Mouse (Mus musculus) stomach, embryonic 14.5 days (tissue): ENCODE measurements around the gene Rhcg. TPM values are rescaled to one million over a fixed set of nuclear protein-coding genes. Genes with fewer than 3 reads are reported as not detected.
A peak's percentile ranks its signal among the peaks of the same experiment; 100 is the strongest.

Experiments used
- ATAC-seq: fragments of 200-750 bp; cut with Nextera tagmentation; 2 replicates; pipeline ENCODE4 v1.8.0; 2017; ENCODE audit warnings: low read depth, moderate TSS enrichment; ENCODE audit not compliant: insufficient number of reproducible peaks, insufficient read depth, low FRiP score
- H3K27ac ChIP-seq: fragments of 300-500 bp; sonication (generic); 2 replicates; pipeline ENCODE4 v1.5.1; 2014; ENCODE audit warnings: mild to moderate bottlenecking, low read length, moderate library complexity, mixed read lengths
- H3K27me3 ChIP-seq: fragments of 300-500 bp; sonication (generic); 2 replicates; pipeline ENCODE4 v1.6.1; 2014; ENCODE audit warnings: low read length, control low read depth, mixed read lengths; ENCODE audit not compliant: control insufficient read depth, insufficient read depth
- H3K36me3 ChIP-seq: fragments of 300-500 bp; sonication (generic); 2 replicates; pipeline ENCODE4 v1.6.1; 2014; ENCODE audit warnings: mild to moderate bottlenecking, control low read depth, low read length, moderate library complexity, mixed read lengths; ENCODE audit not compliant: control insufficient read depth, insufficient read depth
- H3K4me1 ChIP-seq: fragments of 300-500 bp; sonication (generic); 2 replicates; pipeline ENCODE4 v1.6.1; 2014; ENCODE audit warnings: low read length, control low read depth, mixed read lengths; ENCODE audit not compliant: control insufficient read depth, insufficient read depth
- H3K4me2 ChIP-seq: fragments of 300-500 bp; sonication (generic); replicated peaks from 2 replicates; pipeline ENCODE4 v1.6.1; 2014; ENCODE audit warnings: low read depth, low read length, control low read depth
- H3K4me3 ChIP-seq: fragments of 300-500 bp; sonication (generic); 2 replicates; pipeline ENCODE4 v1.5.1; 2014; ENCODE audit warnings: low read depth, low read length, control low read depth
- H3K9ac ChIP-seq: fragments of 300-500 bp; sonication (generic); replicated peaks from 2 replicates; pipeline ENCODE4 v1.6.1; 2014; ENCODE audit warnings: low read depth, mild to moderate bottlenecking, control low read depth, low read length, moderate library complexity, mixed read lengths
- H3K9me3 ChIP-seq: fragments of 300-500 bp; sonication (generic); 2 replicates; pipeline ENCODE4 v1.6.1; 2016; ENCODE audit warnings: low read depth, low read length, control low read depth; ENCODE audit not compliant: control insufficient read depth
- WGBS: fragments of 180-500 bp; shearing (Covaris S2); extraction: QIAGEN DNeasy Blood & Tissue Kit; methylation state at CpG from one replicate; pipeline ENCODE4 v1.1.7; 2014; 5-methylcytosine and 5-hydroxymethylcytosine counted together
- polyA plus RNA-seq: library from polyadenylated mRNA; unstranded; fragments of >200 nt; fragmentation: Nextera tagmentation; extraction: Ambion mirVana; gene quantifications from 2 replicates; pipeline ENCODE4 v1.2.1, GENCODE M21; 2014

Gene Rhcg
- polyA plus RNA-seq, 1 experiment from 2014 or later: not detected

DNA sequence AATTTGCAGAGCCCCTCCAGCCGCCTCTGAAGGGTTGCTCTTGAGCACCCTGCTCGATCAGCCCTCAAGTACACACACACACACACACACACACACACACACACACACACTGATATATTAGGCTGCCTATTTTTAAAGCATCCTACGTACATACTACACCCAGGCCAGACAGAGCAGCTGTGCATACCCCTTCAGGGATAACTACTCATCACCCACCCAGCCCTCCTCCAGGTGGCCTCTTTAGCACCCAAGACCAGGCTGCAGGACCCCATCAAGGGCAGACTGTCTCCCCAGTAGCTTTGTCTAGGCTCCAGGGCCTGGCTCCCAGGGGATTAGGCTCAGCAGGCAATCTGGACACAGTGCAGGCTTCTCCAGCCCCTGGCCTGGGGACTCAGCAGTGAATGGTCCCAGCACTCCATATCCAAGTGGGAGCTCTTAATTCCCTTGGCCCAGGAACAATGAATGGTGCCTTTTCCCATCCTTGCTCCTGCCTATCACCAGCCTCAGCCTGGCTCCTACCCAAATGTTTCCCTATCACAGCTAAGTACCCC, 26.8 kb downstream of the Rhcg start:
- H3K27me3 ChIP-seq: peaks cover 59% of the 10 kb centered on the region
- ATAC-seq: no peak
- H3K4me3 ChIP-seq: no peak overlapping the region
- no peak overlapping the region for H3K4me2 ChIP-seq
- H3K27ac ChIP-seq: no peak overlapping the region
- H3K36me3 ChIP-seq: no peaks in the 10 kb centered on the region
- no peaks in the 10 kb centered on the region; the same call in 1 of the 2 replicates for H3K4me1 ChIP-seq
- WGBS: 20% methylated on average over 3 of the region's 3 CpGs
- no peak overlapping the region for H3K9ac ChIP-seq
- H3K9me3 ChIP-seq: no peaks in the 10 kb centered on the region; the same call in 1 of the 2 replicates

DNA sequence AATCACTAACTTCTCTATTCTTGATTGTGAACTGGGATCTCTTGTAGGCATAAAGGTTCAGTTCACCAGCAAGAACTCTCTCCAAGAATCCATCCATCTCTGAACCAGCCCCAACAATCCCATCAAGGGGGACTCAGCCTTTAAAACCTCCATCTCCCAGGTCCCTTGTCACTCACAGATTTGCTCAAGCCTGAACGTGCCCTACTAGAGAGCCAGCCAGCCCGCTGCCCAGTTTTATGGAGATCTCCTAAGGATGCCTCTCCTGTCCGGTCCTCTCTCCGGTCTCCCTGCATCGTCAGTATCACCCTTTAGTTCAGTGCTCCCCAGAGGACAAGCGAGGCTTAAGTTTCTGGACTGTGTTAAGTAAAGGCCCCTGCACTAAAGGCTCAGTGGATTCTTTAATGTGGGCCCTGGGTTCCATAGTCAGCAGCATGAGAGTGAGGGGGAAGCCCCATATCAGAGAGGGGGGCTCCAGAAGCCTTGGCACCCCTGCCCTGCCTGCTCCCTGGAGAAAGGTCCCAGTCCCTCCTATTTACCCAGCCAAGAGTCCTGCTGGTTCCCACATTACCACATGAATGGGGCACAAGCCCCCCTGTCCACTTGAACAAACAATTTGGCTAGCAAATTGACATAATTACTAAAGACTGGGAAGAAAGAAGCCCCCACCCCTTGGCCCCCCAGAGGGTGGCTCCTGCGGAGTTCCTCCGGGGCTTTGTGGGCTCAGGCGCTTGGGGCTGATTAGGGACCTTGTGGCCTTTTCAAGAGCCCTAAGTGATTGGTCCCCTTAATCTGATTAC, 27.5 kb downstream of the Rhcg start:
- H3K4me1 ChIP-seq: no peaks in the 10 kb centered on the region; the same call in 1 of the 2 replicates
- no peak for ATAC-seq
- no peaks in the 10 kb centered on the region for H3K36me3 ChIP-seq
- WGBS: 15% methylated on average over 9 of the region's 9 CpGs
- no peak overlapping the region for H3K4me3 ChIP-seq
- H3K4me2 ChIP-seq: no peak overlapping the region
- peaks cover 58% of the 10 kb centered on the region for H3K27me3 ChIP-seq
- H3K27ac ChIP-seq: no peak overlapping the region
- no peaks in the 10 kb centered on the region; the same call in 1 of the 2 replicates for H3K9me3 ChIP-seq
- no peak overlapping the region for H3K9ac ChIP-seq

DNA sequence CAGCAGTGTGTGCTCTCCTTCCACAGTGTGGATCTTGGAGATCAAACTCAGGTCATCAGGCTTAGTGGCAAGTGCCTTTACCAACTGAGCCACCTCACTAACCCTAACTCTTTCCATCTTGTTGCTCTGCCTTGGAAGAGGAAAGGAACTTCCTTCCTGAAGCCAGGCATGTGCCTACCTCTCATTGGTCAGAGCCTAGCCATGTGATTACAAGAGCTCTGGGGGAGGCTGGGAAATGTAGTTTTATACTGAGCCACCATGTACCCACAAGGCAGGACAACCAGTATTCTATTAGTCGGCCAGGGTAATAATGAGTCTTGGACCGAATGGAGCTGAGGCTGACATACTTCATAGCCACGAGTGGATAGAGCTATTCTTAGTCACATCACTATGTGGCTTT, 29.2 kb downstream of the Rhcg start:
- H3K9me3 ChIP-seq: no peaks in the 10 kb centered on the region; the same call in 1 of the 2 replicates
- H3K27ac ChIP-seq: no peak overlapping the region
- no peak for ATAC-seq
- no peak overlapping the region for H3K4me2 ChIP-seq
- H3K4me3 ChIP-seq: no peak overlapping the region
- 84% methylated on average over 3 of the region's 3 CpGs for WGBS
- no peaks in the 10 kb centered on the region; the same call in 1 of the 2 replicates for H3K4me1 ChIP-seq
- no peak overlapping the region for H3K9ac ChIP-seq
- H3K36me3 ChIP-seq: no peaks in the 10 kb centered on the region
- H3K27me3 ChIP-seq: peaks cover 41% of the 10 kb centered on the region

DNA sequence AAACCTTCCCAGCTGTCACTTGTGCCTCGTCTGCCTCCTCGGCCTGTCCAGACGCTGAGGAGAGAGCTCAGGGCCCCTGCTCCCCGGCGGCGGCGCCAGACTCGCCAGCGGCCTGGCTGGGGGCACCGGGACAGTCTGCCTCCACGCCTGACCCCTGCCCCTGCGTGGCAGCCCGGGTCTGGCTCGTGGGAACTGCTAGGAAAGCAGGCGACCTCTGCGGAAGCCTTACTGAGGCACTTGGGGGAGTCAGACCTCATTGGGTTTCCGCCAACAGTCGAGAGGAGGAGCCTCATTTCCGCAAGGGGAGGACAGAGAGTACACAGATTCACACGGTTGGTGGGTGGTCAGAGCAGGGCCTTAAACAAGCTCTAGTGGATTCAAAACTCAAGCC, 38.6 kb downstream of the Rhcg start:
- no peaks in the 10 kb centered on the region for H3K9me3 ChIP-seq
- H3K27ac ChIP-seq: peak overlapping the region; percentile 29; the same call in 1 of the 2 replicates
- peak; percentile 44; the same call in 1 of the 2 replicates for ATAC-seq
- H3K4me1 ChIP-seq: peaks cover 5% of the 10 kb centered on the region; the same call in 1 of the 2 replicates
- peak overlapping the region; percentile 14; the same call in 1 of the 2 replicates for H3K4me3 ChIP-seq
- WGBS: under 1% methylated on average over 20 of the region's 20 CpGs
- peak overlapping the region; percentile 45 for H3K4me2 ChIP-seq
- H3K9ac ChIP-seq: 0 out of 2 replicates have a peak overlapping the region, but pooled peaks have one; percentile 18
- H3K27me3 ChIP-seq: no peaks in the 10 kb centered on the region
- no peaks in the 10 kb centered on the region for H3K36me3 ChIP-seq

DNA sequence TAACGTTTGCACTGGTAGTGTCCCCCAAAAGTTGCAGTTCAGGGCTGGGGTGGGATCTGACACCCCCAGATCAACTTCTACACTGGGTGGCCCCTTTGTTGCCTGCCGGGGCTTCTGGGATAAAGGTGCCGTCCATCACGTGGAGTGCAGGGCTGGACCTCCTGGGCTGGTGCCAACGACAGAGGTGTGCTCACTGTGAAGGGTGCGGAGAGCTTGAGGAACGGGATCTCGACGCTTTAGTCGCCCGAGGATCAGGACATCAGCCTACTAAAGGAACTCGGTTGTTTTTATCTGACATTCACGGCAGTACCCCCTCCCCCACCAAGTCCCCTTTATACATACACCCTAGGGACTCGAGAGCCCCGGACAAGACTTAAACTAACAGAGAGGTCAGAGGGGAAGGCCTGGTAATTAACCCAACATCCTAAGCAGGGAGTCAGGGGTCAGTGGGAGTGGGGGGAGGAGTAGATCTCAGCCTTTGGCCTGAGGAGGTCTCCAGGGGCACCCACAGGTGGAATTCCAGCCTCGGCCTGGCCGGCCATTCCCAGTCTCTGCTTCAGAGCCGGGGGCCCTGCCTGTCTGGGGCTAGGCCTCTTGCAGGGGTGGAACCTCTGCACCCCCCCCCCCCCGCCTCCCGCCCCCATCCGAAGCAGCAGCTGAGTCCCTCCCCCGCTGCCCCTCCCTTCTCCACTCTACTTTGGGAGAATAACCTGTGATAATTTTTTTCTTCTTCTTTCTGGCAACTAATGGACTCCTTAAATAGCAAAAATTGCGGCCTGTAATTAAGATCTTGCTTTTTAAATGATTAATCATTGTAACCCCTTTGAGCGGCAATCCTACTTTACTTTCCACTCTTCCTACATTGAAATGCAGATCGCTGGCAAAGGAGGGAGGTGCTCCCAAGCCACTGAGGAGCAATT, 39.3 kb downstream of the Rhcg start:
- Histone ChIP-seq H3K9me3 (no peaks in the 10 kb centered on the region), H3K4me2 (peak overlapping the region; percentile 45), H3K4me3 (peak overlapping the region; percentile 14; the same call in 1 of the 2 replicates), H3K36me3 (no peaks in the 10 kb centered on the region), H3K4me1 (peaks cover 5% of the 10 kb centered on the region; the same call in 1 of the 2 replicates), H3K27me3 (no peaks in the 10 kb centered on the region), H3K9ac (no peak overlapping the region), H3K27ac (peak overlapping the region; percentile 29; the same call in 1 of the 2 replicates)
- 0 out of 2 replicates have a peak, but pooled peaks have one; percentile 12 for ATAC-seq
- WGBS: 5% methylated on average over 25 of the region's 25 CpGs

DNA sequence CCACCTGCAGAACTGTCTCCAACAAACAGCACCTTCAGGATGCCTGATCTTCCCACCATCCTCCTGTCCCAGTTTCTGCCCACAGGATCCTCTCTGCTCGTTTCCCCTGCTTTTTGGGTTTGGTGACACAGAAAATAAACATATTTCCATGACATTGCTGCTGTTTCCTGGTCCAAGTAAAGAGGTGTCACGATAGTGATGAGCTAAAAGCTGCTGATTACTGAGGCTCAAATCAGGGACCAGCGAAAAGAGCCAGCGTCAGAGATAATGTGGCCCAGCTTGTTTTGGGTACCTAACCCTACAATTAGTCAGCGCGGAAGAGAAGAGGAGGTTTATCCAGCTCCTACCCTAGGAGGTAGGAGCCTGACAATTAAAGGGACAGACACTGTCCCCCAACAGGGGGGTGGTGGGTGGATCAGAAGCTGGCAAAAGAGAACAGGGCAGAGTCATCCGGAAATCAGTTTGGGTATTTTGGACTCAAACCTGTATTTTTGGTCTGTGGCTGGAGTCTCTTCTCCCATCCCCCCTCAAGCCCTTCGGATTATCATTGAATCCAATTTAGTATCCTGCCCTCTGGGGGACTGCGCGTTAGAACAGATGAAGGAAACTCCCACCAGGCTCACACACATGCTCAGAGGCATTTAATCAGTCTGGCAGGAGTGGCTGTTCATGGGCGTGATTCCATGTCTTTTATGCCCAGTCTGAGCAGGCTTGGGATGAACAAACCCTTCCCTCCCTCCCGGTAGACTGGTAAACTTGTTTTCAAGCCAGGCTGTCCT, 40.2 kb downstream of the Rhcg start:
- Histone ChIP-seq H3K4me1 (peaks cover 5% of the 10 kb centered on the region; the same call in 1 of the 2 replicates), H3K27me3 (no peaks in the 10 kb centered on the region), H3K27ac (no peak overlapping the region), H3K9ac (no peak overlapping the region), H3K4me2 (no peak overlapping the region), H3K9me3 (no peaks in the 10 kb centered on the region), H3K36me3 (no peaks in the 10 kb centered on the region), H3K4me3 (no peak overlapping the region)
- no peak for ATAC-seq
- WGBS: 11% methylated on average over 12 of the region's 12 CpGs

DNA sequence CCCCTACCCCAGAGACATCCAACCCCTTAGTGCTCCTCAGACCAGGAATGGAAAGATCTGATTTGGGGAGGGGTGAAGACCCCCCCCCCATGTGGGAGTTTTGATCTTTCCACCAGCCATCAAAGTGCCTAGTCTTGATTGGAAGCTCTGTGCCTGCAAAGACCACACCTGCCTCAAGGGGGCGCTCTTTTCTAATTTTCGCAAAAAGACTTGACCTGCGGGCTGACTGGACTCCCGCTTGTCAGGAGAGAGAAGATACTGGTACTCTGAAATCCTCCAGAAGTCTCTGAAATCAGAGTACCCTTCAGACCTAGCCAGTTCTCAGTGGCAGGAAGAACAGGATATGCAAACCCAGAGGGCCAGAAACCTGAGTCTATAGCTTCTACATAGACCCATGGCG, 40.8 kb downstream of the Rhcg start:
- Histone ChIP-seq H3K9ac (no peak overlapping the region), H3K9me3 (no peaks in the 10 kb centered on the region), H3K4me3 (no peak overlapping the region), H3K27ac (no peak overlapping the region), H3K4me1 (peaks cover 5% of the 10 kb centered on the region; the same call in 1 of the 2 replicates), H3K36me3 (no peaks in the 10 kb centered on the region), H3K27me3 (no peaks in the 10 kb centered on the region), H3K4me2 (no peak overlapping the region)
- 4% methylated on average over 5 of the region's 5 CpGs for WGBS
- no peak for ATAC-seq
